Mouse (Mus musculus) forebrain, postnatal 0 days (tissue): ENCODE measurements around the gene Surf6. TPM values are rescaled to one million over a fixed set of nuclear protein-coding genes. Genes with fewer than 3 reads are reported as not detected.

ENCODE experiments used
- ATAC-seq: fragments of 200-750 bp; cut with Nextera tagmentation; 2 replicates; pipeline ENCODE4 v1.8.0; 2017; ENCODE audit warnings: mild to moderate bottlenecking, moderate library complexity
- DNase-seq: peaks from one replicate; pipeline ENCODE4 v3.0.0-alpha.2; 2015
- H3K27ac ChIP-seq: fragments of 300-500 bp; sonication (generic); 2 replicates; pipeline ENCODE4 v1.5.1; 2014; ENCODE audit warnings: low read depth, mild to moderate bottlenecking, antibody characterized with exemption, low read length, moderate library complexity, mixed read lengths
- H3K27me3 ChIP-seq: fragments of 300-500 bp; sonication (generic); 2 replicates; pipeline ENCODE4 v1.6.1; 2014; ENCODE audit warnings: mild to moderate bottlenecking, low read length, mixed read lengths; ENCODE audit not compliant: insufficient read depth
- H3K36me3 ChIP-seq: fragments of 300-500 bp; sonication (generic); 2 replicates; pipeline ENCODE4 v1.6.1; 2014; ENCODE audit warnings: mild to moderate bottlenecking, moderate library complexity; ENCODE audit not compliant: insufficient read depth
- H3K4me1 ChIP-seq: fragments of 300-500 bp; sonication (generic); 2 replicates; pipeline ENCODE4 v1.6.1; 2014; ENCODE audit warnings: antibody characterized with exemption; ENCODE audit not compliant: insufficient read depth
- H3K4me2 ChIP-seq: fragments of 300-500 bp; sonication (generic); 2 replicates; pipeline ENCODE4 v1.6.1; 2014; ENCODE audit warnings: low read depth, mild to moderate bottlenecking, moderate library complexity
- H3K4me3 ChIP-seq: fragments of 300-500 bp; sonication (generic); 2 replicates; pipeline ENCODE4 v1.5.1; 2014; ENCODE audit warnings: low read depth, low read length, mixed read lengths
- H3K9ac ChIP-seq: fragments of 300-500 bp; sonication (generic); 2 replicates; pipeline ENCODE4 v1.6.1; 2014; ENCODE audit warnings: mild to moderate bottlenecking
- H3K9me3 ChIP-seq: fragments of 300-500 bp; sonication (generic); 2 replicates; pipeline ENCODE4 v1.6.1; 2016; ENCODE audit warnings: low read length
- CTCF ChIP-seq: sonication (generic); IDR thresholded peaks from 2 replicates; pipeline ENCODE4 v1.5.1; 2016; ENCODE audit warnings: antibody characterized with exemption, control low read depth, low read depth
- WGBS: fragments of 180-500 bp; shearing (Covaris S2); extraction: QIAGEN DNeasy Blood & Tissue Kit; methylation state at CpG from one replicate; pipeline ENCODE4 v1.1.7; 2014; 5-methylcytosine and 5-hydroxymethylcytosine counted together
- polyA plus RNA-seq: library from polyadenylated mRNA; unstranded; fragments of >200 nt; fragmentation: Nextera tagmentation; extraction: Ambion mirVana; gene quantifications from 2 replicates; pipeline ENCODE4 v1.2.1, GENCODE M21; 2015
- total RNA-seq: library from RNA; depleted of rRNA; stranded (reverse); fragments of >200 nt; gene quantifications from 2 replicates; pipeline ENCODE4 v1.2.3, GENCODE M21; 2014

Surf6 gene
- total and polyA plus RNA-seq, 2 experiments from 2014 or later, result 22.2 to 33.6 TPM

GRCm38 (mm10) chr2:26920190-26920855 lies 17.6 kb upstream of the Surf6 start:
- TF ChIP-seq CTCF, result no peak
- ATAC-seq (no peak), DNase-seq (no peak)
- peaks cover 10% of the 10 kb centered on the region for H3K4me1 ChIP-seq
- WGBS, result 87% methylated on average over 6 of the region's 6 CpGs
- H3K36me3 ChIP-seq, result peaks cover 70% of the 10 kb centered on the region
- no peak overlapping the region for H3K27ac ChIP-seq
- no peak overlapping the region for H3K4me3 ChIP-seq
- H3K27me3 ChIP-seq, result no peaks in the 10 kb centered on the region
- no peak overlapping the region for H3K9ac ChIP-seq
- no peak overlapping the region for H3K4me2 ChIP-seq
- H3K9me3 ChIP-seq, result no peaks in the 10 kb centered on the region

GRCm38 (mm10) chr2:26919684-26920083 lies 17.0 kb upstream of the Surf6 start:
- peaks cover 12% of the 10 kb centered on the region for H3K4me1 ChIP-seq
- no peak overlapping the region for H3K9ac ChIP-seq
- no peak overlapping the region for H3K4me2 ChIP-seq
- H3K27ac ChIP-seq, result no peak overlapping the region
- ATAC-seq (no peak), DNase-seq (no peak)
- 88% methylated on average over 3 of the region's 3 CpGs for WGBS
- H3K36me3 ChIP-seq, result peaks cover 65% of the 10 kb centered on the region
- H3K4me3 ChIP-seq, result no peak overlapping the region
- no peak for TF ChIP-seq CTCF
- H3K9me3 ChIP-seq, result no peaks in the 10 kb centered on the region
- H3K27me3 ChIP-seq, result no peaks in the 10 kb centered on the region

- no peaks in the 10 kb centered on the region for H3K9me3 ChIP-seq
- H3K27me3 ChIP-seq, result no peaks in the 10 kb centered on the region
- no peak for DNase-seq
- WGBS, result under 1% methylated on average over 13 of the region's 13 CpGs
- H3K4me2 ChIP-seq, result peak overlapping the region; percentile 95
- no peak for TF ChIP-seq CTCF
- H3K4me1 ChIP-seq, result peaks cover 18% of the 10 kb centered on the region
- peak overlapping the region; percentile 67 for H3K27ac ChIP-seq
- peaks cover 65% of the 10 kb centered on the region for H3K36me3 ChIP-seq
- peak overlapping the region; percentile 75 for H3K9ac ChIP-seq
- ATAC-seq, result peak; percentile 8
- peak overlapping the region; percentile 60 for H3K4me3 ChIP-seq
Measured at GRCm38 (mm10) chr2:26916738-26917137, 14.1 kb upstream of the Surf6 start.

- TF ChIP-seq CTCF, result no peak
- Histone ChIP-seq H3K4me2 (peak within 1 kb of the TSS; percentile 95), H3K27me3 (no peaks in the 10 kb centered on the region), H3K9me3 (no peaks in the 10 kb centered on the region), H3K4me1 (peaks cover 21% of the 10 kb centered on the region), H3K4me3 (peak within 1 kb of the TSS; percentile 60), H3K27ac (peak within 1 kb of the TSS; percentile 67), H3K36me3 (peaks cover 59% of the 10 kb centered on the region), H3K9ac (peak within 1 kb of the TSS; percentile 75)
- ATAC-seq (peak; percentile 93), DNase-seq (peak; percentile 88)
- 2% methylated on average over 47 of the region's 47 CpGs for WGBS
Measured at GRCm38 (mm10) chr2:26915927-26916728, 13.4 kb upstream of the Surf6 start, which contains the start of the genes Surf2 and Surf1. Gene Surf2, plus strand, starts transcription at chr2:26916367. Gene Surf1, minus strand, starts transcription at chr2:26916530.

- ATAC-seq (no peak), DNase-seq (no peak)
- Histone ChIP-seq H3K36me3 (peaks cover 41% of the 10 kb centered on the region), H3K27ac (no peak overlapping the region), H3K4me3 (no peak overlapping the region), H3K9ac (no peak overlapping the region), H3K9me3 (no peaks in the 10 kb centered on the region), H3K27me3 (no peaks in the 10 kb centered on the region), H3K4me1 (peaks cover 23% of the 10 kb centered on the region), H3K4me2 (no peak overlapping the region)
- no peak for TF ChIP-seq CTCF
- WGBS, result 63% methylated on average over 8 of the region's 8 CpGs
Measured at GRCm38 (mm10) chr2:26914148-26914941, 11.7 kb upstream of the Surf6 start.

- no peak overlapping the region for H3K4me3 ChIP-seq
- peaks cover 35% of the 10 kb centered on the region for H3K36me3 ChIP-seq
- H3K9me3 ChIP-seq, result no peaks in the 10 kb centered on the region
- no peak overlapping the region for H3K27ac ChIP-seq
- ATAC-seq (no peak), DNase-seq (no peak)
- no peak overlapping the region for H3K4me2 ChIP-seq
- 85% methylated on average over 17 of the region's 17 CpGs for WGBS
- no peaks in the 10 kb centered on the region for H3K27me3 ChIP-seq
- TF ChIP-seq CTCF, result no peak
- peaks cover 30% of the 10 kb centered on the region for H3K4me1 ChIP-seq
- no peak overlapping the region for H3K9ac ChIP-seq
Measured at GRCm38 (mm10) chr2:26913416-26914147, 10.9 kb upstream of the Surf6 start.
